Mouse (Mus musculus) liver, postnatal 0 days (tissue): Measurements from ENCODE around the gene Slc29a2. TPM values are rescaled to one million over a fixed set of nuclear protein-coding genes. Genes with fewer than 3 reads are reported as not detected.
A peak's percentile ranks its signal among the peaks of the same experiment; 100 is the strongest.

Experiments used
- ATAC-seq: fragments of 200-750 bp; cut with Nextera tagmentation; 2 replicates; pipeline ENCODE4 v1.8.0; 2017; ENCODE audit warnings: mild to moderate bottlenecking, moderate library complexity
- DNase-seq: peaks from one replicate; pipeline ENCODE4 v3.0.0-alpha.2; 2016
- H3K27ac ChIP-seq: fragments of 300-500 bp; sonication (generic); 2 replicates; pipeline ENCODE4 v1.5.1; 2014; ENCODE audit warnings: antibody characterized with exemption, moderate library complexity, mild to moderate bottlenecking, low read depth
- H3K27me3 ChIP-seq: fragments of 300-500 bp; sonication (generic); 2 replicates; pipeline ENCODE4 v1.6.1; 2014; ENCODE audit warnings: low read length, control low read depth, mixed read lengths; ENCODE audit not compliant: insufficient read depth
- H3K36me3 ChIP-seq: fragments of 300-500 bp; sonication (generic); replicated peaks from 2 replicates; pipeline ENCODE4 v1.6.1; 2014; ENCODE audit warnings: mild to moderate bottlenecking, control low read depth, low read length, moderate library complexity, mixed read lengths; ENCODE audit not compliant: insufficient read depth
- H3K4me1 ChIP-seq: fragments of 300-500 bp; sonication (generic); 2 replicates; pipeline ENCODE4 v1.6.1; 2014; ENCODE audit warnings: antibody characterized with exemption, mild to moderate bottlenecking, control low read depth; ENCODE audit not compliant: insufficient read depth
- H3K4me2 ChIP-seq: fragments of 300-500 bp; sonication (generic); 2 replicates; pipeline ENCODE4 v1.6.1; 2014; ENCODE audit warnings: low read depth, mild to moderate bottlenecking, low read length, moderate library complexity, mixed read lengths
- H3K4me3 ChIP-seq: fragments of 300-500 bp; sonication (generic); 2 replicates; pipeline ENCODE4 v1.5.1; 2014; ENCODE audit warnings: low read depth, low read length
- H3K9ac ChIP-seq: fragments of 300-500 bp; sonication (generic); replicated peaks from 2 replicates; pipeline ENCODE4 v1.6.1; 2014; ENCODE audit warnings: mild to moderate bottlenecking, moderate library complexity
- H3K9me3 ChIP-seq: fragments of 300-500 bp; sonication (generic); 2 replicates; pipeline ENCODE4 v1.6.1; 2016; ENCODE audit warnings: mild to moderate bottlenecking, control low read depth, low read length, mixed read lengths
- CTCF ChIP-seq: sonication (generic); IDR thresholded peaks from 2 replicates; pipeline ENCODE4 v1.5.1; 2016; ENCODE audit warnings: antibody characterized with exemption, low read depth
- EP300 ChIP-seq: IDR thresholded peaks from 2 replicates; pipeline ENCODE4 v1.6.1; 2016; ENCODE audit warnings: antibody characterized with exemption, low read depth, mild to moderate bottlenecking
- WGBS: fragments of 180-500 bp; shearing (Covaris S2); extraction: QIAGEN DNeasy Blood & Tissue Kit; methylation state at CpG from one replicate; pipeline ENCODE4 v1.1.7; 2014; ENCODE audit not compliant: insufficient replicate concordance; 5-methylcytosine and 5-hydroxymethylcytosine counted together
- polyA plus RNA-seq: library from polyadenylated mRNA; unstranded; fragments of >200 nt; fragmentation: Nextera tagmentation; extraction: Ambion mirVana; gene quantifications from 2 replicates; pipeline ENCODE4 v1.2.1, GENCODE M21; 2015

The Slc29a2 gene
- polyA plus RNA-seq, 1 experiment from 2014 or later, result 0.87 TPM

DNA sequence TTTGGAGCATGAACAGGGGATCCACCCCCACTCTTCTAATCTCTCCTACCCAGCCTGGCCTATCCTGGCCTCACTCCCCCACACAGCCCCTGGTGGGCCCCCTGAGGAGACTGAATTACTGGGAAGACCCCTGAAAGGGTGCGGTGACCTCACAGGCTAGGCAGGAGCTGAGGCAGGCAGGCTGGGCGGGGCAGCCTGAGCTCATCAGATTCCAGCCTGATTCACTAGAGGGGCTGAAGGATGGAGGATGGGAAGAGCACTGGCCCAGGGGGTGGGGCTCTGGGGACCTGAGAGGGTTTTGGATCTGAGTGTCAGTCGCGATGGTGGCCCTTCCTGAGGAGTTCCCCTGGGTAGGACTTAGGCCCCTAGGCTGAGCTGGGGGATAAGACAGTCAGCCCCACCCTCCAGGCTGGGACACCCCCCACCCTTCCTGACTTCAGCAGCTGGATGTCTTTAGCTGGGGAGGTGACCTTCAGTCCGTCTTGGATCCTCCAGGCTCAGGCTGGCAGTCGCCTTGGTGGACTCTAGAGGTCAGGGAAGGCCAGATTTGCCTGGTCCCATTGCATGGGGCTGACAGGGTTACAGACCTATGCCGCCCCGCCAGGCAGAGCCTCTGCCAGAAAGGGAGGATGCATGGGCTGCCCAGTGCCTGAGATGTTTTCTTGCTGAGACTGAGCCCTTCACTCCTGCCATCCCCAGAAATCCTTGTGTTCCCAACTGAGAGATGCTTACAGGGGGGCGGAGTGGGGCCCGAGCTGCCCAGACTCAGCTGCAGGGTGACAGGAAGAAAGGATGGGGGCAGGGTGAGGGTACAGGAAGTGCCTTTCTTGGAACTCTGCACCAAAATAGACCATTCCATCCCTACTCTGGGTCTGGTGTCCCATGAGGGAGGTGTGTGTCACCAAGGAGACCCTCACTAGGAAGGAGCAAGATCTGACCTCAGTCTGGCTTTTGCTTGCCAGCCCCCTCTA lies 35.4 kb downstream of the Slc29a2 start:
- Histone ChIP-seq H3K4me2 (no peak overlapping the region), H3K9ac (no peak overlapping the region), H3K36me3 (no peaks in the 10 kb centered on the region), H3K27me3 (peaks cover 9% of the 10 kb centered on the region), H3K4me1 (peaks cover 6% of the 10 kb centered on the region; the same call in 1 of the 2 replicates), H3K9me3 (no peaks in the 10 kb centered on the region), H3K27ac (peak overlapping the region; percentile 34), H3K4me3 (no peak overlapping the region)
- no peak for ATAC-seq
- no peak for DNase-seq
- TF ChIP-seq CTCF (no peak), EP300 (no peak)
- 23% methylated on average over 10 of the region's 10 CpGs for WGBS

DNA sequence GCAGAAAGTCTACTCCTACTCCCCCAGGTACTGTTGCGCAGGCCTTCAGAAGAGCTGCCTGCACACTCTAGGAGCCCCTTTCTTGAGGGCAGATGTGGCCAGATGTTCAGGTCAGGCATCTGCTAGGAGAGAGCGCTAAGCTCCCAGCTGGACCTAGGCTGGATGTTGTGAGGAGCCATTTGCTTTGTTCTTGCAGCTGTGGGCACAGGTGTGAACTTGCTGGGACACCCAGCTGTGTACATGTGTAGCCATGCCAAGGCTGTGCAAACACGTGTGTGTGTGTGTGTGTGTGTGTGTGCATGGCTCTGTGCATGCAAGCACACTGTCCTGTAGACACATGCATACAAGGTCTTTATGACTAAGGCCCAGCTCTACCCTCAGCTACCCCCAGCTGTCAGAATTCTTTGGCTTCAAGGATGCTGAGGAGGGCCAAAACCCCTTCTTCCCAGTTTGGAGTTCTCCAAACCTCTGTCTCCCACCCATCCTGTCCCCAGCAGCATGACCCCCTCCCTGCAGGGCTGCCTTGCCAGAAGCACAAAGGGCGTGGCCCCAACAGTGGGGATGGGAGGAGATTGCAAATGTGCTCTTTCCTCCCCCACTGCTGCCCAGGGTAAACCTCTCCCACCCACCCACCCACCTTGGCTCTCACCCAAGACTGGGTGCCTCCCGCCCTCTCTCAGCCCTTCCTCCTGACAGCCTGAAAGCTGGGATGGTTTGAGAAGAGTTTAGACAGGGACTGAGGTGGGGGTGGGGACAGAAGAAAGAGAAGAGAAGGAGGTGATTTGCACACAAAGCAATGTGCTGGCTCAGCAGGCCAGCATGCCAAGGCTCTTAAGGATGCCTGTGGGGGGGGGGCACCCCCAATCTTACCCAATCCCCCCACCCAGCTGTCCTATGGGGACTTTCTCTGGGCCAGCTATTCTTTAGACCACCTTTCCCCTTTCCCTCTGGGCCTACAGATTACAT lies 37.0 kb downstream of the Slc29a2 start:
- DNase-seq (no peak), ATAC-seq (no peak)
- no peak overlapping the region for H3K9ac ChIP-seq
- H3K36me3 ChIP-seq, result no peaks in the 10 kb centered on the region
- H3K4me1 ChIP-seq, result peaks cover 6% of the 10 kb centered on the region; the same call in 1 of the 2 replicates
- TF ChIP-seq CTCF (no peak), EP300 (no peak)
- no peak overlapping the region for H3K4me3 ChIP-seq
- no peaks in the 10 kb centered on the region for H3K9me3 ChIP-seq
- 45% methylated on average over 5 of the region's 5 CpGs for WGBS
- H3K27me3 ChIP-seq, result peaks cover 6% of the 10 kb centered on the region
- no peak overlapping the region for H3K27ac ChIP-seq
- H3K4me2 ChIP-seq, result no peak overlapping the region

DNA sequence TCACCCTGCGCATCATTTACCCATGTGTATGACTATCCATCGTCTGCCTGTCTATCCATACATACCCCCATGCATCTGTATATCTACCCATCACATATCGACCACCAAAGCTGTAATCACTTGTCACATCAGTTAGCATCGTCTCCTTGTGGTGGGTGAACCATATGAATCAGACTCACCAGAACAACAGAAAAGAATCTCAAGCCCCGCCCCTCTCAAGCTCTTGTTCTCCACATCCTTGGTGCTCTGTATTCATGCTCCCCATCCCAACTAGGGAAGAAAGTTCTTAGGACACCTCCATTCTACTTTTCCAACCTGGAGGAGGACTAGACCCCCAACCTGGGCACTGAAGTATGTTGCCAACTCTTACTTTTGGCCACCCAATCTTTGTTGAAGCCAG lies 38.4 kb downstream of the Slc29a2 start:
- no peak for ATAC-seq
- H3K4me1 ChIP-seq, result peaks cover 6% of the 10 kb centered on the region; the same call in 1 of the 2 replicates
- no peak for DNase-seq
- no peak overlapping the region for H3K4me3 ChIP-seq
- 70% methylated on average over 5 of the region's 5 CpGs for WGBS
- H3K9ac ChIP-seq, result no peak overlapping the region
- TF ChIP-seq CTCF (no peak), EP300 (no peak)
- no peak overlapping the region for H3K27ac ChIP-seq
- H3K4me2 ChIP-seq, result no peak overlapping the region
- H3K36me3 ChIP-seq, result no peaks in the 10 kb centered on the region
- peaks cover 9% of the 10 kb centered on the region for H3K27me3 ChIP-seq
- H3K9me3 ChIP-seq, result no peaks in the 10 kb centered on the region

DNA sequence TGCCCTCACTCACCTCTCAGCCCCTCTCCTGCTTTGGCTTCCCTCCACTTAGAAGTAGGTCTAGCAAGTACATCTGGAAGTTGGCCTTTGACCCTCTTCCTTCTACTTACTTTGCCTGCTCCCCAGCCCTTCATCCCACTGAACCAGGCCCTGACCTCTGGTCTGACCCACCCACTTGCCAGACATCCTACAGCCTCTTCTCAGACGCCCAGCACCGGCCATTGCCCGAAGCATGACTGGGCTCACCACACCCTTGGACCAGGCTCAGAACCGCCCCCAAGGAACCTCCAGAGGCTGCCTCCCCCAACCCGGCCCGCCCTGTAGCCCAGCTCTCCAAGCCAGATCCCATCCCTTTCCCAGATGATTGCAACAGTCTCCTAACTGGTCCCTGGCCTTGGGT lies 38.8 kb downstream of the Slc29a2 start:
- H3K4me1 ChIP-seq, result peaks cover 7% of the 10 kb centered on the region; the same call in 1 of the 2 replicates
- no peak overlapping the region for H3K9ac ChIP-seq
- no peak overlapping the region for H3K4me2 ChIP-seq
- no peak overlapping the region for H3K4me3 ChIP-seq
- 85% methylated on average over 6 of the region's 6 CpGs for WGBS
- H3K9me3 ChIP-seq, result no peaks in the 10 kb centered on the region
- no peak for DNase-seq
- no peak overlapping the region for H3K27ac ChIP-seq
- no peak for TF ChIP-seq CTCF
- no peak for TF ChIP-seq EP300
- no peak for ATAC-seq
- peaks cover 10% of the 10 kb centered on the region for H3K27me3 ChIP-seq
- no peaks in the 10 kb centered on the region for H3K36me3 ChIP-seq

DNA sequence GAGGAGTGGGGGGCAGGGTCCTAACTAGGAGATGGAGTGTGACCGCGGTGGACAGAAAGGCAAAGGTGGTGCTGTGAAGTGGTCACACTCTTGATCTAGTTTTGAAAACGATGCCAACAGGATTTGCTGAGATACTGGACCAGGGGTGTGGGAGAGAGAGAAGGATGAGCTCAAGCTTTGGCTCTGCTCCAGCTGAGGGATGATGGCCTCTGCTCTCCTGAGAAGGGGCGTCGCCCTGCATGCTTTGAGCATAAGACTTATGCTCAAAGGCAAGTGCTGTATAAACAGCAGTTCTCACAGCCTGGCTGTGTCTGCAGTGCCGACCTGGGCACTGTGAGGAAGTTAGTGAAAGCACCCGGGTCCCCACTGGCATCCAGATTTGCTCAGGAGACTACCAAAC lies 41.4 kb downstream of the Slc29a2 start:
- TF ChIP-seq CTCF, result no peak
- TF ChIP-seq EP300, result no peak
- H3K9me3 ChIP-seq, result no peaks in the 10 kb centered on the region
- DNase-seq, result no peak
- no peak overlapping the region for H3K4me2 ChIP-seq
- H3K4me3 ChIP-seq, result no peak overlapping the region
- peaks cover 8% of the 10 kb centered on the region for H3K4me1 ChIP-seq
- peaks cover 32% of the 10 kb centered on the region for H3K27me3 ChIP-seq
- no peak overlapping the region for H3K9ac ChIP-seq
- no peaks in the 10 kb centered on the region for H3K36me3 ChIP-seq
- 50% methylated on average over 7 of the region's 7 CpGs for WGBS
- no peak for ATAC-seq
- no peak overlapping the region for H3K27ac ChIP-seq
